Mouse (Mus musculus) heart, embryonic 16.5 days (tissue): ENCODE results near the gene Gpx1. TPM values are rescaled to one million over a fixed set of nuclear protein-coding genes. Genes with fewer than 3 reads are reported as not detected.
A peak's percentile ranks its signal among the peaks of the same experiment; 100 is the strongest.

ENCODE experiments used
- ATAC-seq: fragments of 200-750 bp; cut with Nextera tagmentation; replicated peaks from 2 replicates; pipeline ENCODE4 v1.8.0; 2017; ENCODE audit warnings: moderate number of reproducible peaks; ENCODE audit not compliant: insufficient read depth, low FRiP score; ENCODE audit errors: extremely low read depth
- H3K27ac ChIP-seq: fragments of 300-500 bp; sonication (generic); 2 replicates; pipeline ENCODE4 v1.5.1; 2014; ENCODE audit warnings: mild to moderate bottlenecking, low read length, control low read depth, moderate library complexity
- H3K27me3 ChIP-seq: fragments of 300-500 bp; sonication (generic); 2 replicates; pipeline ENCODE4 v1.6.1; 2014; ENCODE audit warnings: low read length, mixed read lengths; ENCODE audit not compliant: control insufficient read depth, insufficient read depth
- H3K36me3 ChIP-seq: fragments of 300-500 bp; sonication (generic); 2 replicates; pipeline ENCODE4 v1.6.1; 2014; ENCODE audit not compliant: control insufficient read depth, insufficient read depth
- H3K4me1 ChIP-seq: fragments of 300-500 bp; sonication (generic); 2 replicates; pipeline ENCODE4 v1.6.1; 2014; ENCODE audit warnings: low read length, mixed read lengths; ENCODE audit not compliant: control insufficient read depth, insufficient read depth
- H3K4me2 ChIP-seq: fragments of 300-500 bp; sonication (generic); 2 replicates; pipeline ENCODE4 v1.6.1; 2014; ENCODE audit warnings: low read depth, mild to moderate bottlenecking, control low read depth, low read length
- H3K4me3 ChIP-seq: fragments of 300-500 bp; sonication (generic); 2 replicates; pipeline ENCODE4 v1.5.1; 2014; ENCODE audit warnings: mild to moderate bottlenecking, control low read depth, low read length
- H3K9ac ChIP-seq: fragments of 300-500 bp; sonication (generic); 2 replicates; pipeline ENCODE4 v1.6.1; 2014; ENCODE audit warnings: low read length, control low read depth
- H3K9me3 ChIP-seq: fragments of 300-500 bp; sonication (generic); replicated peaks from 2 replicates; pipeline ENCODE4 v1.6.1; 2016; ENCODE audit warnings: low read length; ENCODE audit not compliant: control insufficient read depth
- WGBS: fragments of 180-500 bp; shearing (Covaris S2); extraction: QIAGEN DNeasy Blood & Tissue Kit; methylation state at CpG from one replicate; pipeline ENCODE4 v1.1.7; 2014; 5-methylcytosine and 5-hydroxymethylcytosine counted together
- polyA plus RNA-seq: library from polyadenylated mRNA; unstranded; fragments of >200 nt; fragmentation: Nextera tagmentation; extraction: Ambion mirVana; gene quantifications from 2 replicates; pipeline ENCODE4 v1.2.1, GENCODE M21; 2015

Gene Gpx1
- polyA plus RNA-seq: 647 and 680 TPM in 2 replicates

DNA sequence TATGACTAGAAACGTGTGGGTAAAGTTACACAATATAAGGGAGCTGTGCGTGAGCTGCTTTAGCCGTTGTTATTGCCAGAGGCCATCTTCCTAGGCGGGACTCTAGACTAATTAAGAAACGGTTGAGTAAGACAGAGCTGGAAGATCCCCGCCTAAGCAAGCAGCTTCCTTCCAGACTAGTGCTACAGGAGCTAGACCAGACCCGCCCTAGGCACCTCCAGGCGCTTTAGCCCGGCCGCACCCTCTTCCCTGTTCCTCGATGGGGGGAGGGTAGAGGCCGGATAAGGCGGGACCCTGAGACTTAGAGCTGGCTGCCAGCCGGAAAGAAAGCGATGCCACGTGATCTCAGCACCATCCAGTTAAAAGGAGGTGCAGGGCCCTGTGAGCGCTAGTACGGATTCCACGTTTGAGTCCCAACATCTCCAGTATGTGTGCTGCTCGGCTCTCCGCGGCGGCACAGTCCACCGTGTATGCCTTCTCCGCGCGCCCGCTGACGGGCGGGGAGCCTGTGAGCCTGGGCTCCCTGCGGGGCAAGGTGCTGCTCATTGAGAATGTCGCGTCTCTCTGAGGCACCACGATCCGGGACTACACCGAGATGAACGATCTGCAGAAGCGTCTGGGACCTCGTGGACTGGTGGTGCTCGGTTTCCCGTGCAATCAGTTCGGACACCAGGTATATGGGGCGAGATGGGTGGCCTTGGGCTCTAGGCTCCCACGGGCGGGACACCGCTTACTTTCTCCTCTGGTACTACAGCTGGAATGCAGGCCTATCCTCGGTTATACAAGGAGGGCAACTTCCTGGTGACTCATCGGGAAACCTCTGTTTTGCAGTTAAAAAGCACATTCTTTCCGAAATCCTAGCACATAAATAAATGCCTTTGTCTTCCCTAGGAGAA lies at the start of gene Gpx1:
Gene Gpx1 (plus strand): TSS at position 18 of the 896 bp plus-strand sequence.
- ATAC-seq: peak; percentile 93
- under 1% methylated on average over 49 of the region's 49 CpGs for WGBS
- peak within 1 kb of the TSS; percentile 97 for H3K27ac ChIP-seq

DNA sequence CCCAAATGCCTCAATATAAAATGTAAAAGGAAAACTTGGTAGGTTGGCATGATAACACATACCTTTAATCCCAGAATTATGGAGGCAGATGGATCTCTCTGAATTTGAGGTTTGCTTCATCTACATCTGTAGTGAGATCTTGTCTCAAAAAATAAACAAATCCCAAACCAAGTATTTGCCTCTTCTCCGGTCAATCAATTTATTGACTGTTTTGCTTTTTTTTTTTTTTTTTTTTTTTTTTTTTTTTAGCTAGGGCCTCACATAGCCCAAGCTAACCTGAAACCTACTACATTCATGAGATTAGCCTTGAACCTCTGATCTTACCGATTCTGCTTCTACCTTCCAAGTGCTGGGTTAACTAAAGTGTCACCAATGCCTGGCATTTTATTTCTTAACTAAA lies 49.4 kb upstream of the Gpx1 start:
- ATAC-seq: no peak
- Histone ChIP-seq H3K4me1 (peaks cover 7% of the 10 kb centered on the region), H3K9me3 (no peaks in the 10 kb centered on the region), H3K27ac (no peak overlapping the region), H3K27me3 (no peaks in the 10 kb centered on the region), H3K36me3 (no peaks in the 10 kb centered on the region), H3K9ac (no peak overlapping the region), H3K4me3 (no peak overlapping the region; the same call in 1 of the 2 replicates), H3K4me2 (peak overlapping the region; percentile 80; the same call in 1 of the 2 replicates)
- WGBS: 70% methylated on average over 2 of the region's 2 CpGs

More for the DNA sequence above, at the start of gene Gpx1:
- Histone ChIP-seq H3K4me2 (peak within 1 kb of the TSS; percentile 73), H3K27me3 (no peaks in the 10 kb centered on the region), H3K4me3 (peak within 1 kb of the TSS; percentile 85), H3K36me3 (peaks cover 13% of the 10 kb centered on the region), H3K9me3 (no peaks in the 10 kb centered on the region), H3K4me1 (peaks cover 23% of the 10 kb centered on the region), H3K9ac (peak within 1 kb of the TSS; percentile 96)

DNA sequence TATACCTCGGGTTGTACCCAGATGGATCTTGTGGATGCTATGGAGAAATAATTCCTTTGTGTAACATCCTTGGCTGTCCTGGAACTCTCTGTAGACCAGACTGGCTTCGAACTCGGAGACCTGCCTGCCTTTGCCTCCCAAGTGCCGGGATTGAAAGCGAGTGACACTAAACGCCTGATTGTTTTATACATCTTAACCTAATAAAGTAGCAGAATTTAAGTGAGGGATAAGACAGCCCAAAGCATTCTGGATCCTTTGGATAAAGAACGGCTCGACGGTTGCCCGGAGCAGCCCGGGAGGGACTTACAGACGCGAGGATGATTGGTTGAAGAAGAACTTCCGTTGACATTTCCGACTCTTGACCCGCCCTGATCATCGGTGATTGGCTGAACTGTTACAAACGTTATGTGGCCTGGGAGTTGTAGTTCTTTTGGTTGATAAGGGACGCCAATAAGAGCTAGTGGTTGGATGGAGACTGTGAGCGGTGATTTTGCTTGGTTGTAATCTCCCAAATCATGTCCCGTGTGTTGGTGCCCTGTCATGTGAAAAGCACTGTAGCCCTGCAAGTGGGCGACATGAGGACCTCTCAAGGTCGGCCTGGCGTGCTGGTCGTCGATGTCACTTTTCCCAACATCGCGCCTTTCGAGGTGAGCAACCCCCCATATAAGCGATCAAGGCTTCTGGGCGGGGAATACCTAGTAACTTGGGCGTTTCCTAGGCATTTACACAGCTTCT lies 48.5 kb upstream of the Gpx1 start, which contains the start of gene Nicn1:
Gene Nicn1 (plus strand): TSS at position 414 of the 735 bp plus-strand sequence.
- H3K4me2 ChIP-seq: peak within 1 kb of the TSS; percentile 86
- H3K9me3 ChIP-seq: no peaks in the 10 kb centered on the region
- peak; percentile 98 for ATAC-seq
- H3K36me3 ChIP-seq: peaks cover 6% of the 10 kb centered on the region; the same call in 1 of the 2 replicates
- no peaks in the 10 kb centered on the region for H3K27me3 ChIP-seq
- under 1% methylated on average over 32 of the region's 32 CpGs for WGBS
- H3K9ac ChIP-seq: peak within 1 kb of the TSS; percentile 81
- H3K4me3 ChIP-seq: peak within 1 kb of the TSS; percentile 78
- peak within 1 kb of the TSS; percentile 85 for H3K27ac ChIP-seq
- peaks cover 7% of the 10 kb centered on the region for H3K4me1 ChIP-seq

DNA sequence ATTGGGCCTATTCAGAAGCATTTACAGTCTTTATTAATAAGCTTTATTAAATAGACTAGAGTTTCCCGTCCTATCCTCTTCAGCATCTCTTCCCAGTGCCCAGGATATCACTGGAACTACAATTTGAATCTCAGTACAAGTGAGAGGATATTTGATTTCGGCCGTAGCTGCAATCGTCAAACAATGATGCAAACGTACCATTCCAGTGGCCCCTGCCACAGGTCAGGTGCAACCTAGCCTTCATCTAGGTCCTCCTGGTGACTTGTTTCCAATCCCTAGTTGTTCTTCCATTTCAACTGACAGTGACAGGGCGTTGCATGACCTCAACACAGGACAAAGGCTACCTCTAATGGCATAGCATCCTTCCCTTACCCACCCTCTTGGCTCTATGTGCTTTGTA lies 47.9 kb upstream of the Gpx1 start:
- WGBS: 39% methylated on average over 6 of the region's 6 CpGs
- Histone ChIP-seq H3K4me3 (peak overlapping the region; percentile 78), H3K9ac (peak overlapping the region; percentile 79), H3K36me3 (peaks cover 9% of the 10 kb centered on the region; the same call in 1 of the 2 replicates), H3K27ac (peak overlapping the region; percentile 69), H3K4me2 (peak overlapping the region; percentile 86), H3K9me3 (no peaks in the 10 kb centered on the region), H3K27me3 (no peaks in the 10 kb centered on the region), H3K4me1 (peaks cover 7% of the 10 kb centered on the region)
- no peak for ATAC-seq

DNA sequence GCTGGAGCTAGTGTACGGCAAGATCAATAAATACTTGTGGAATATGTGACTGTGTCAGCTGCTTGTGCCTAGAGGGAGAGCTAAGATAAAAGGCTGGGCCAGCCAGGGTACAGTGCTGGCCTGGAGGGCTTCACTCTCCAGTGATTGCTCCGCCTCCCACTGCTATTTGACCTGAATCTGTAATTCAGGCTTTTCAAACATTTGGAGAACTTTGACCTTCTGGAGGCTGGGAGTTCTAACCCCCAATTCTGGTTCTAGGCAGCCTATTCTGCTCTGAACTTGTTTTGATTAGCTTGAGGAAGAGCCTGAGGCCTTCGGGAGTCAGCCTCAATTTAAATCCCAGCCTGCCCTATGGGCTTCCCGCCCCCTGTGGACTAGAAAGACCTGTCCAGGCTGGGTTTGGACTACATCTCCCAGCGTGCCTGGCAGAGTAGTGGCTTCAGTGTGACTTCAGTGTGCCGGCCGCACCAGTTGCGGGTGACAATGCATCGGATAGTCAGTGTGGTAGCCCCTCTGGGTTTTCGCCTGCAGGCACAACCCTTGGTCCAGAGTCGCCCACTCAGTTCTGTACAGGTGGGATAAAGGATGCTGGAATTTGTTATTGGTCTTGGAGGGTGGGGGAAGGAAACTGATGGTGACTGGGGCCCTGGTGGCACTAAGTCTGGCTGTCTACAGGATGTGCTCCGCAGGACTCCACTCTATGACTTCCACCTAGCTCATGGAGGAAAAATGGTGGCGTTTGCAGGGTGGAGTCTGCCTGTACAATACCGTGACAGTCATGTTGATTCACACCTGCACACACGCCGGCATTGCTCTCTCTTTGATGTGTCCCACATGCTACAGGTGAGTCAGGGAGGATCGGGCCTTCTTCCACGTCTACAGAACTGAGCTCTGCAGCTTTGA lies 42.0 kb upstream of the Gpx1 start, which contains the start of gene Amt:
Gene Amt (plus strand): TSS at position 401 of the 903 bp plus-strand sequence.
- peak within 1 kb of the TSS; percentile 37; the same call in 1 of the 2 replicates for H3K27ac ChIP-seq
- no peaks in the 10 kb centered on the region for H3K9me3 ChIP-seq
- peak within 1 kb of the TSS; percentile 38 for H3K9ac ChIP-seq
- H3K36me3 ChIP-seq: peaks cover 13% of the 10 kb centered on the region; the same call in 1 of the 2 replicates
- 0 out of 2 replicates have a peak, but pooled peaks have one; percentile 14 for ATAC-seq
- no peaks in the 10 kb centered on the region for H3K4me1 ChIP-seq
- H3K4me3 ChIP-seq: peak within 1 kb of the TSS; percentile 36
- no peaks in the 10 kb centered on the region for H3K27me3 ChIP-seq
- peak within 1 kb of the TSS; percentile 55 for H3K4me2 ChIP-seq
- WGBS: 33% methylated on average over 18 of the region's 18 CpGs

DNA sequence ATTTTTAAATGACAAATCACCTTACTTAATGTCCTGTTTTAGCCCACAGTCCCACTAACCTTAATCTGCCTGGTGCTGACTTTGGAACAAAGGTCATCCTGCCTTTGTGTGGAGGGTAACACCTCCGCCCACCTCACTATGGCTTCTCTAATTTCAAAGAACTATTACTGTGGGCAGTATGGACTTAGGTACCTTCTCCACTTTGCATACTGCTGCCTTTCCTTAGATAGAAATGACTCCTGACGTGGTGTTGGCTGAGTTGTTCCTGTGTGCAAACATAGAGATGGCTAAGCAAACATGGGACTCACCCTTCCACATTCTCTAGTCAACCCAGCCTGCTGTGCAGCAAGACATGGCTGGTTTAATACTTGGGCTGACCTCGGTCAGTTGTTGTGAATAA lies 36.9 kb upstream of the Gpx1 start:
- Histone ChIP-seq H3K27ac (no peak overlapping the region), H3K9me3 (no peaks in the 10 kb centered on the region), H3K4me2 (no peak overlapping the region), H3K4me1 (peaks cover 11% of the 10 kb centered on the region), H3K36me3 (peaks cover 18% of the 10 kb centered on the region), H3K9ac (no peak overlapping the region), H3K4me3 (no peak overlapping the region), H3K27me3 (no peaks in the 10 kb centered on the region)
- WGBS: 70% methylated on average over 3 of the region's 3 CpGs
- ATAC-seq: no peak

DNA sequence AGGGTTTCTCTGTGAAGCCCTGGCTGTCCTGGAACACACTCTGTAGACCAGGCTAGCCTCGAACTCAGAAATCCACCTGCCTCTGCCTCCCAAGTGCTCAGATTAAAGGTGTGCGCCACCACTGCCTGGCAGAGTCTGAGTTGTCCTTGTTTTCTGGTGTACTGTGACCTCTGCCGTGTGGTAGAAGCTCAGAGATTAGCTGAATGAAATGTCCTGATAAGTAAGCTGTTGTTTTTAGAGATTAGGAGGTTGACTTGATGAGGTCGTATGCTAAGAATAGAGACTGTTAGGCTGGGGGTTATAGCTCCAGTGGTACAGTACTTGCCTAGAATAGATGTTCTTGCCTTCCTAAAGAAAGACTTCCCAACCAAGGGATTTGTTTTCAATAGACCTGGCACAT lies 34.0 kb upstream of the Gpx1 start:
- Histone ChIP-seq H3K4me1 (peaks cover 30% of the 10 kb centered on the region), H3K36me3 (peaks cover 18% of the 10 kb centered on the region), H3K9me3 (no peaks in the 10 kb centered on the region), H3K27ac (peak overlapping the region; percentile 88), H3K27me3 (no peaks in the 10 kb centered on the region), H3K4me3 (peak overlapping the region; percentile 83), H3K9ac (peak overlapping the region; percentile 92), H3K4me2 (peak overlapping the region; percentile 79)
- ATAC-seq: no peak
- WGBS: 38% methylated on average over 4 of the region's 4 CpGs

DNA sequence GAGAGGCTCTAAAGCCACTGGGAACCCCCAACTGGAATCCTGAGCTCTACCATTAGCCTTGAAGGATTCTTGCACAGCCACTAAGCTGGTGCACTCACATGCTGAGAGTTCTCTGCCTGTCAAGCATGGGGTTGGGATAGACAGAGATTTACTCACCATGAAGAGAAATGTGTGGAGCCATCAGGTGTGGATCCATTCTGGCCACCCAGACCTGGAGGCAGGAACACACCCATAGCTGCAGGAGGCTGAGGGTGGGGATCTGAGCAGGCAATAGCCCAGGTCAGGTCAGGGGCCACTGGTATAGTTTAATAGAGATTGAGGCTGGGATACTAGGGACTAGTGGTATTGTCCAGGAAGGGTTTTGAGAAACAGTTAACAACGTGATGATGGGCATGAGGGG lies 33.5 kb upstream of the Gpx1 start:
- WGBS: 3% methylated on average over 1 of the region's 1 CpGs
- Histone ChIP-seq H3K4me1 (peaks cover 31% of the 10 kb centered on the region), H3K4me2 (peak overlapping the region; percentile 79), H3K9me3 (no peaks in the 10 kb centered on the region), H3K27ac (peak overlapping the region; percentile 88), H3K9ac (peak overlapping the region; percentile 92), H3K4me3 (peak overlapping the region; percentile 83), H3K36me3 (peaks cover 18% of the 10 kb centered on the region), H3K27me3 (no peaks in the 10 kb centered on the region)
- no peak for ATAC-seq
